10 mouse cellular contexts compared by ENCODE assay signal in genomic region chr9:64784841-64785240, GRCm38 (mm10). TPM values are rescaled to one million over a fixed set of nuclear protein-coding genes. Genes with fewer than 3 reads are reported as not detected.
DNase-seq lines count a peak whose midpoint lies in the region; ATAC-seq and TF ChIP-seq lines count a peak whose summit lies in the region.
"Had no signal": no experiment of that assay in that cellular context is flagged by ENCODE, and none has a peak within 500 bp of the region (broad histone marks: within the 10 kb centered on the region; RNA-seq: fewer than 3 reads in every experiment).

No protein-coding gene starts in this region.

- TF ChIP-seq POLR2A in CH12.LX (IDR thresholded peaks at IDR 0.05; ENCODE audit: low read depth, low read length) = no peak
- no peak for TF ChIP-seq POLR2A in olfactory bulb, adult 2 months (IDR thresholded peaks at IDR 0.05; ENCODE audit: insufficient read depth, low read depth, low read length)

- H3K4me1 ChIP-seq in intestine, postnatal 0 days (replicated peaks; ENCODE audit: control insufficient read depth, insufficient read depth, low read length) = no peaks in the 10 kb centered on the region
- H3K4me1 ChIP-seq in intestine, embryonic 16.5 days (ENCODE audit: control insufficient read depth, insufficient read depth, low read length) = no peaks in the 10 kb centered on the region
- peaks cover 20 to 63% of the 10 kb centered on the region in 2 experiments for H3K4me1 ChIP-seq in CH12.LX (ENCODE audit: control insufficient read depth in 1 of 2, insufficient read depth in 2 of 2)
- no peaks in the 10 kb centered on the region for H3K4me1 ChIP-seq in olfactory bulb, adult 2 months (ENCODE audit: control insufficient read depth, insufficient read depth, low read length)
- H3K4me1 ChIP-seq: neural tube, embryonic 12.5 days had no signal

- no peak for ATAC-seq in intestine, postnatal 0 days
- ATAC-seq in intestine, embryonic 16.5 days = no peak
- no peak for ATAC-seq in frontal cortex, adult (ENCODE audit: low TSS enrichment)

- DNase-seq in CH12.LX (ENCODE audit: extremely low read depth) (peak; percentile 69), liver (peak; percentile 89)
- DNase-seq in adrenal gland, postnatal 36 days = peak; percentile 86 to 89
- DNase-seq in gastrocnemius, postnatal 25 days = peak; percentile 59

- TF ChIP-seq EP300 in CH12.LX (IDR thresholded peaks at IDR 0.05; ENCODE audit: low read length) = no peak

- TF ChIP-seq RAD21 in CH12.LX (IDR thresholded peaks at IDR 0.05; ENCODE audit: low read depth, low read length) = peak; percentile 89

- H3K4me2 ChIP-seq in intestine, postnatal 0 days (replicated peaks; ENCODE audit: low read depth) = no peak overlapping the region
- no peak overlapping the region for H3K4me2 ChIP-seq in intestine, embryonic 16.5 days (ENCODE audit: low read depth, low read length)
- H3K4me2 ChIP-seq in CH12.LX (ENCODE audit: insufficient read depth, low read depth, poor library complexity, severe bottlenecking) = no peak overlapping the region
- H3K4me2 ChIP-seq: neural tube, embryonic 12.5 days had no signal

- no peak overlapping the region for H3K9ac ChIP-seq in intestine, postnatal 0 days (ENCODE audit: low read depth, low read length)
- H3K9ac ChIP-seq in intestine, embryonic 16.5 days (ENCODE audit: low read depth, low read length) = no peak overlapping the region
- no peak overlapping the region for H3K9ac ChIP-seq in CH12.LX (ENCODE audit: insufficient read depth, low read depth)
- H3K9ac ChIP-seq: neural tube, embryonic 12.5 days had no signal

- WGBS in intestine, postnatal 0 days = 38% methylated on average over 4 of the region's 4 CpGs
- 38% methylated on average over 4 of the region's 4 CpGs for WGBS in intestine, embryonic 16.5 days
- WGBS in olfactory bulb, adult 2 months = 51% methylated on average over 4 of the region's 4 CpGs

- in situ Hi-C loops in CH12.LX (cut with MboI; ENCODE audit: low pct_ligation_motif_present, low pct_unique_long_range_greater_than_20kb, low sequenced_read_pairs) = no loop called here

- H3K27me3 ChIP-seq in intestine, postnatal 0 days (replicated peaks; ENCODE audit: control insufficient read depth, insufficient read depth, low read length) = no peaks in the 10 kb centered on the region
- H3K27me3 ChIP-seq in intestine, embryonic 16.5 days (replicated peaks; ENCODE audit: control insufficient read depth, insufficient read depth, low read length) = no peaks in the 10 kb centered on the region
- H3K27me3 ChIP-seq in CH12.LX (replicated peaks) = no peaks in the 10 kb centered on the region
- H3K27me3 ChIP-seq: neural tube, embryonic 12.5 days had no signal

- dilution Hi-C loops in CH12.LX (cut with MboI; ENCODE audit: extremely low pct_ligation_motif_present, extremely low pct_unique_long_range_greater_than_20kb, low sequenced_read_pairs) = no loop called here

- peak; percentile 90 for TF ChIP-seq CTCF in intestine, postnatal 0 days (IDR thresholded peaks at IDR 0.05; ENCODE audit: low read depth)
- peak; percentile 81 to 87 for TF ChIP-seq CTCF in CH12.LX (conservative IDR thresholded peaks at IDR 0.05 in 1 of 2, IDR thresholded peaks at IDR 0.05 in 1 of 2; ENCODE audit: low read depth in 2 of 2, low read length in 2 of 2)
- TF ChIP-seq CTCF in olfactory bulb, adult 2 months (IDR thresholded peaks at IDR 0.05; ENCODE audit: insufficient read depth, low read depth, low read length) = peak; percentile 41; the same call in 1 of the 2 replicates

- H3K36me3 ChIP-seq in intestine, postnatal 0 days (ENCODE audit: control insufficient read depth, insufficient read depth) = no peaks in the 10 kb centered on the region
- H3K36me3 ChIP-seq in intestine, embryonic 16.5 days (ENCODE audit: control insufficient read depth, insufficient read depth, low read length) = no peaks in the 10 kb centered on the region
- H3K36me3 ChIP-seq in CH12.LX (replicated peaks in 1 of 2; ENCODE audit: control insufficient read depth in 1 of 2, insufficient read depth in 1 of 2, low read length in 1 of 2) = no peaks in the 10 kb centered on the region
- H3K36me3 ChIP-seq: neural tube, embryonic 12.5 days had no signal

- H3K27ac ChIP-seq in intestine, postnatal 0 days (ENCODE audit: low read depth, low read length) = no peak overlapping the region
- no peak overlapping the region for H3K27ac ChIP-seq in intestine, embryonic 16.5 days (ENCODE audit: low read length)
- H3K27ac ChIP-seq in CH12.LX (ENCODE audit: insufficient read depth, low read depth) = no peak overlapping the region
- no peak overlapping the region for H3K27ac ChIP-seq in olfactory bulb, adult 2 months (ENCODE audit: insufficient read depth, low read depth, low read length)
- H3K27ac ChIP-seq: neural tube, embryonic 12.5 days had no signal

- H3K4me3 ChIP-seq in intestine, postnatal 0 days (ENCODE audit: low read depth, low read length) = no peak overlapping the region
- H3K4me3 ChIP-seq in intestine, embryonic 16.5 days (ENCODE audit: low read length) = no peak overlapping the region
- H3K4me3 ChIP-seq in CH12.LX (replicated peaks in 1 of 3; ENCODE audit: low read depth in 2 of 3, low read length in 2 of 3, poor library complexity in 1 of 3) = no peak overlapping the region
- no peak overlapping the region for H3K4me3 ChIP-seq in olfactory bulb, adult 2 months (ENCODE audit: insufficient read depth, low read depth, low read length)
- H3K4me3 ChIP-seq: erythroblast, embryonic 14.5 days; neural tube, embryonic 12.5 days had no signal

- no peaks in the 10 kb centered on the region for H3K79me2 ChIP-seq in CH12.LX (replicated peaks; ENCODE audit: control insufficient read depth, extremely low read depth, insufficient read depth, poor library complexity, severe bottlenecking)

- H3K9me3 ChIP-seq in intestine, postnatal 0 days (ENCODE audit: control insufficient read depth) = no peaks in the 10 kb centered on the region
- H3K9me3 ChIP-seq in intestine, embryonic 16.5 days (ENCODE audit: control insufficient read depth, low read length) = no peaks in the 10 kb centered on the region
- no peaks in the 10 kb centered on the region for H3K9me3 ChIP-seq in CH12.LX (replicated peaks; ENCODE audit: low read length)
- H3K9me3 ChIP-seq: neural tube, embryonic 12.5 days had no signal

TF ChIP-seq in CH12.LX, 34 proteins besides CTCF, POLR2A, EP300 and RAD21:
- no peak for TF ChIP-seq MXI1 (IDR thresholded peaks at IDR 0.05; ENCODE audit: low read depth, low read length)
- no peak for TF ChIP-seq IRF4 (IDR thresholded peaks at IDR 0.05; ENCODE audit: low read depth, low read length)
- TF ChIP-seq USF2 (conservative IDR thresholded peaks at IDR 0.05; ENCODE audit: low read depth, low read length) = no peak
- TF ChIP-seq USF1 (IDR thresholded peaks at IDR 0.05; ENCODE audit: low read depth, low read length) = no peak
- TF ChIP-seq SMC3 (IDR thresholded peaks at IDR 0.05; ENCODE audit: low read depth, low read length) = peak; percentile 76
- peak; percentile 29; the same call in 1 of the 2 replicates for TF ChIP-seq ELF1 (IDR thresholded peaks at IDR 0.05; ENCODE audit: low read depth, low read length)
- no peak for TF ChIP-seq ZMIZ1 (IDR thresholded peaks at IDR 0.05; ENCODE audit: low read depth, low read length)
- TF ChIP-seq MAX (IDR thresholded peaks at IDR 0.05; ENCODE audit: low read length) = no peak
- TF ChIP-seq TBP (conservative IDR thresholded peaks at IDR 0.05; ENCODE audit: low read depth, low read length) = no peak
- TF ChIP-seq POLR2AphosphoS2 (IDR thresholded peaks at IDR 0.05; ENCODE audit: low read depth, low read length) = no peak
TF ChIP-seq in CH12.LX: peak in this region for 2.

RNA-seq across cellular contexts. Expression of gene Dennd4a, which starts 26.3 kb away (rescaled TPM):
- 2.8 and 3.1 TPM in 2 replicates for polyA plus RNA-seq in intestine, postnatal 0 days (2015; fragmentation: Nextera tagmentation; extraction: Ambion mirVana)
- polyA plus RNA-seq in intestine, embryonic 16.5 days (2015; fragmentation: Nextera tagmentation; extraction: Ambion mirVana) = 3.9 TPM in 2 replicates
- total RNA-seq in CH12.LX (2012; rRNA removed) (24.0 and 37.1 TPM in 2 replicates), CH12.LX (2014; rRNA removed) (18.3 and 22.6 TPM in 2 replicates)
- polyA plus RNA-seq in CH12.LX (2012; ENCODE audit: insufficient read length, low read depth) = 35.8 and 41.1 TPM in 2 replicates
- 10 to 100 TPM; 18.1 to 19.9 TPM for total RNA-seq in adrenal gland, postnatal 36 days (2021)
- total RNA-seq in gastrocnemius, postnatal 25 days (2021) = 1 to 10 TPM; 3.1 to 3.4 TPM
- not detected in 2 replicates for polyA plus RNA-seq in olfactory bulb, adult 2 months (2012; ENCODE audit: insufficient read depth, insufficient read length, low replicate concordance, missing spikeins)

RNA-seq across cellular contexts. Expression of gene Rab11a, which starts 47.3 kb away (rescaled TPM):
- polyA plus RNA-seq in intestine, postnatal 0 days (2015; fragmentation: Nextera tagmentation; extraction: Ambion mirVana) = 1,986 and 2,053 TPM in 2 replicates
- polyA plus RNA-seq in intestine, embryonic 16.5 days (2015; fragmentation: Nextera tagmentation; extraction: Ambion mirVana) = 645 and 812 TPM in 2 replicates
- total RNA-seq in CH12.LX (2012; rRNA removed) (86.0 and 109 TPM in 2 replicates), CH12.LX (2014; rRNA removed) (168 TPM in 2 replicates)
- 189 and 193 TPM in 2 replicates for polyA plus RNA-seq in CH12.LX (2012; ENCODE audit: insufficient read length, low read depth)
- total RNA-seq in adrenal gland, postnatal 36 days (2021) = 100 to 1,000 TPM; 266 to 324 TPM
- 100 to 1,000 TPM in 1 of 2 experiments, 10 to 100 TPM in 1; 91.4 to 118 TPM for total RNA-seq in gastrocnemius, postnatal 25 days (2021)
- polyA plus RNA-seq in olfactory bulb, adult 2 months (2012; ENCODE audit: insufficient read depth, insufficient read length, low replicate concordance, missing spikeins) = not detected in 2 replicates
